Mouse (Mus musculus) midbrain, embryonic 15.5 days (tissue): ENCODE data around the gene Mfap1a. TPM values are rescaled to one million over a fixed set of nuclear protein-coding genes. Genes with fewer than 3 reads are reported as not detected.
A peak's percentile ranks its signal among the peaks of the same experiment; 100 is the strongest.

Source experiments
- ATAC-seq: fragments of 200-750 bp; cut with Nextera tagmentation; replicated peaks from 2 replicates; pipeline ENCODE4 v1.8.0; 2017; ENCODE audit warnings: moderate TSS enrichment
- H3K27ac ChIP-seq: fragments of 300-500 bp; sonication (generic); 2 replicates; pipeline ENCODE4 v1.5.1; 2015; ENCODE audit warnings: mild to moderate bottlenecking, inconsistent platforms
- H3K27me3 ChIP-seq: fragments of 300-500 bp; sonication (generic); replicated peaks from 2 replicates; pipeline ENCODE4 v1.6.1; 2015; ENCODE audit warnings: inconsistent platforms
- H3K36me3 ChIP-seq: fragments of 300-500 bp; sonication (generic); replicated peaks from 2 replicates; pipeline ENCODE4 v1.6.1; 2015; ENCODE audit warnings: inconsistent platforms
- H3K4me1 ChIP-seq: fragments of 300-500 bp; sonication (generic); 2 replicates; pipeline ENCODE4 v1.6.1; 2015; ENCODE audit warnings: inconsistent platforms
- H3K4me2 ChIP-seq: fragments of 300-500 bp; sonication (generic); 2 replicates; pipeline ENCODE4 v1.6.1; 2015; ENCODE audit warnings: inconsistent platforms, mild to moderate bottlenecking, moderate library complexity
- H3K4me3 ChIP-seq: fragments of 300-500 bp; sonication (generic); 2 replicates; pipeline ENCODE4 v1.5.1; 2015; ENCODE audit warnings: mild to moderate bottlenecking, inconsistent platforms
- H3K9ac ChIP-seq: fragments of 300-500 bp; sonication (generic); 2 replicates; pipeline ENCODE4 v1.6.1; 2015; ENCODE audit warnings: mild to moderate bottlenecking, inconsistent platforms
- H3K9me3 ChIP-seq: fragments of 300-500 bp; sonication (generic); 2 replicates; pipeline ENCODE4 v1.6.1; 2016; ENCODE audit warnings: inconsistent platforms
- WGBS: fragments of 180-500 bp; shearing (Covaris S2); methylation state at CpG from one replicate; pipeline ENCODE4 v1.1.7; 2015; ENCODE audit warnings: mixed read lengths; 5-methylcytosine and 5-hydroxymethylcytosine counted together
- microRNA-seq: library from miRNA; unstranded; fragments of <30 nt; microRNA quantifications from one replicate; pipeline ENCODE4, GENCODE M21; 2016
- polyA plus RNA-seq: library from polyadenylated mRNA; unstranded; fragments of >200 nt; fragmentation: Nextera tagmentation; extraction: Ambion mirVana; gene quantifications from 2 replicates; pipeline ENCODE4 v1.2.1, GENCODE M21; 2015

The Mfap1a gene
- polyA plus RNA-seq, 1 experiment from 2014 or later: 33.1 TPM

- Histone ChIP-seq H3K36me3 (no peaks in the 10 kb centered on the region), H3K27me3 (peaks cover 6% of the 10 kb centered on the region), H3K4me1 (peaks cover 30% of the 10 kb centered on the region), H3K27ac (no peak overlapping the region), H3K9ac (no peak overlapping the region), H3K9me3 (no peaks in the 10 kb centered on the region), H3K4me3 (no peak overlapping the region), H3K4me2 (no peak overlapping the region)
- WGBS: 91% methylated on average over 3 of the region's 3 CpGs
- ATAC-seq: no peak
Observed at GRCm38 (mm10) chr2:121447006-121447405, 59.5 kb downstream of the Mfap1a start.

DNA sequence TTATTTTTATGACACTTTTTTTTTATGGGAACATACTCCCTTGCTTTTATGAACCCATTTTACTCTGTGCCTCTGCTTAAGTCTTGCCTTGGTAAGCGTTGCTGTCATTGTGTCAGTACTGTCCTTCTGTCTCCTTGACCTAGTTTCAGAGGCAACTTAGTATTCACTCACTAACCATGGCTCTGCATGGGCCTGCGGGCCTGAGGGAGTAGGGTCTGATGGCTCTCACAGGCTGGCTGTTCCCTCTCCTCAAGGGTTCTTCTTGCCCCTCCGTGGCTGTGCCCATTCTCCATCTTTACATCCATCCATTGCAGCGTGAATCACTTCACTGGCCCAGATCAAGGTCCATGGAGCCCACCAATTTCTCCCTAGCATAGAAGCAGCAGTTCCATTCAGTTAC lies 60.0 kb downstream of the Mfap1a start:
- Histone ChIP-seq H3K4me1 (peaks cover 33% of the 10 kb centered on the region), H3K36me3 (no peaks in the 10 kb centered on the region), H3K4me3 (no peak overlapping the region), H3K27me3 (peaks cover 11% of the 10 kb centered on the region), H3K9me3 (no peaks in the 10 kb centered on the region), H3K4me2 (no peak overlapping the region), H3K9ac (no peak overlapping the region), H3K27ac (no peak overlapping the region)
- WGBS: 91% methylated on average over 4 of the region's 4 CpGs
- no peak for ATAC-seq

DNA sequence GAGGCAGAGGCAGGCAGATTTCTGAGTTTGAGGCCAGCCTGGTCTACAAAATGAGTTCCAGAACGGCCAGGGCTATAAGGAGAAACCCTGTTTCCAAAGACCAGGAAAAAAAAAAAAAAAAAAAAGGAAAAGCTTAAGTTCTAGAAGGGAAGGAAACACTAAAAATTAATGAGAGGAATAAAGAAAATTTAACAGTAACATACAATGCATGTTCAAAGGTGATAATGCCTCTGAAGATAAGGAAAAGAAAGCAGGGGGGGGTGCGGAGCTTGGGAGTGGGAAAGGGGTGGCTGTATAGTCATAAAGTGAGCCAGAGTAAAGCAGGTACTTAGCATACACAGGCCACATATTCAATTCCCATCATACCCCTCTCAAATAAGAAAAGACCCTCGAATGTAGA lies 61.3 kb downstream of the Mfap1a start:
- Histone ChIP-seq H3K9me3 (no peaks in the 10 kb centered on the region), H3K4me2 (no peak overlapping the region), H3K9ac (no peak overlapping the region), H3K4me1 (peaks cover 21% of the 10 kb centered on the region), H3K36me3 (no peaks in the 10 kb centered on the region), H3K4me3 (no peak overlapping the region), H3K27ac (no peak overlapping the region), H3K27me3 (peaks cover 16% of the 10 kb centered on the region)
- no peak for ATAC-seq
- WGBS: 89% methylated on average over 3 of the region's 3 CpGs

- H3K36me3 ChIP-seq: peaks cover 7% of the 10 kb centered on the region
- peaks cover 16% of the 10 kb centered on the region for H3K27me3 ChIP-seq
- ATAC-seq: no peak
- H3K9ac ChIP-seq: no peak within 1 kb of the TSS
- WGBS: 82% methylated on average over 1 of the region's 1 CpGs
- H3K4me2 ChIP-seq: no peak within 1 kb of the TSS
- H3K27ac ChIP-seq: no peak within 1 kb of the TSS
- no peak within 1 kb of the TSS for H3K4me3 ChIP-seq
- H3K9me3 ChIP-seq: no peaks in the 10 kb centered on the region
- peaks cover 18% of the 10 kb centered on the region for H3K4me1 ChIP-seq
Observed at GRCm38 (mm10) chr2:121444178-121444577, 62.3 kb downstream of the Mfap1a start, which contains the start of gene Ell3. TSS of gene Ell3 (minus strand) at chr2:121444278.

GRCm38 (mm10) chr2:121443068-121443349 lies 63.5 kb downstream of the Mfap1a start:
- no peak for ATAC-seq
- peaks cover 16% of the 10 kb centered on the region for H3K27me3 ChIP-seq
- H3K27ac ChIP-seq: no peak overlapping the region
- 19% methylated on average over 8 of the region's 8 CpGs for WGBS
- H3K9ac ChIP-seq: no peak overlapping the region
- H3K9me3 ChIP-seq: no peaks in the 10 kb centered on the region
- peaks cover 14% of the 10 kb centered on the region for H3K36me3 ChIP-seq
- H3K4me3 ChIP-seq: peak overlapping the region; percentile 27; the same call in 1 of the 2 replicates
- H3K4me2 ChIP-seq: peak overlapping the region; percentile 49
- H3K4me1 ChIP-seq: peaks cover 14% of the 10 kb centered on the region

DNA sequence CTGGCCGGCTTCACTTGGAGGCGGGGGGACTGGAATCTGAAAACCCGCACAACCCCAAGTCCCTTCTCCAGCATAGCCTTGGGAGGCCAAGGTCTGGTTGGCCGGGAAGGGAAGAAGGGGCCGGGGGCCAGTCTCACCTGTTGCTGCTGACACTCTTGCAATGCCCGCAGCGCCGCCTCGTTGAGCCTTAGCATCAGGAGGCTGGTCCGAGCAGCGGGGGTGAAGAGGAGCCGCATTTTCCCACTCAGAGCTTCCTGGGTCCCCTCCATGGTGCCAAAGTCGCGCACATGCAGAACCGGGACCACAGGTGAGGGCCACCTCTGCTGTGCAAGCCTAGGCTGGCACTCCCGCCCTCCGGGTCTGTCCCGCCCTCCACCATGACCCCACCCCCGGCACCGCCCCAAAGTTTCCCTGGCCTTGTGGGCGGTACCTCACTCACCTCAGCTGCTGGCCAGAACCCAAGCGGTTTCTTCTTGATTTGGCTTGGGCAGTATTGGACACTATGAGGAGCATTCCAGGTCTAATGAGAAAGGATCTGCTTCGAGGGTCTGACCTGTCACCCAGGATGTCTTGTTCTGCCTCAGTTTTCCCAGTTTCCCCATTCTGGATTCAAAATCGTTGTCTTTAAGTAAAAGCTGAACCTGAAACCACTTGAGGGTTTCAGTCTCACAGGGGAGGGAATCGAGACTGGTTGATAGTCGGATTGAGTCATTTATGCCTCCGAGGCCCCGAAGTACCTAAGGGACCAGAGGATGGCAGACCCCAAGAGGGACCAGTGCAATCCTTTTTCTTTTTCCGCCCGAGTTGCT lies 64.0 kb downstream of the Mfap1a start:
- H3K27ac ChIP-seq: no peak overlapping the region
- WGBS: 1% methylated on average over 30 of the region's 30 CpGs
- 0 out of 2 replicates have a peak, but pooled peaks have one; percentile 63 for ATAC-seq
- peaks cover 19% of the 10 kb centered on the region for H3K36me3 ChIP-seq
- H3K4me2 ChIP-seq: peak overlapping the region; percentile 49
- H3K9ac ChIP-seq: no peak overlapping the region
- peaks cover 16% of the 10 kb centered on the region for H3K27me3 ChIP-seq
- H3K4me1 ChIP-seq: peaks cover 14% of the 10 kb centered on the region
- H3K9me3 ChIP-seq: no peaks in the 10 kb centered on the region
- peak overlapping the region; percentile 27 for H3K4me3 ChIP-seq

Small RNA genes within 50 kb of the gene (microRNA-seq; reads per million reads assigned to microRNA genes)
- gene Gm22953: not detected

Other genes starting within 250 kb of the Mfap1a start
- 186 and 214 TPM in 2 replicates for gene Trp53bp1, start 235.3 kb downstream of the Mfap1a start, polyA plus RNA-seq
- 22.5 and 27.1 TPM in 2 replicates for gene Map1a, start 217.1 kb downstream of the Mfap1a start, polyA plus RNA-seq
- gene Ppip5k1, start 151.3 kb downstream of the Mfap1a start, polyA plus RNA-seq: 20.6 and 21.6 TPM in 2 replicates
- 70.6 and 75.6 TPM in 2 replicates for gene Ckmt1, start 149.0 kb downstream of the Mfap1a start, polyA plus RNA-seq
- gene Strc, start 119.5 kb downstream of the Mfap1a start, polyA plus RNA-seq: not detected in 2 replicates
- gene Pdia3, start 92.9 kb downstream of the Mfap1a start, polyA plus RNA-seq: 351 and 354 TPM in 2 replicates
- 5.9 and 7.0 TPM in 2 replicates for gene Catsper2, start 92.9 kb downstream of the Mfap1a start, polyA plus RNA-seq
- gene Ell3, start 62.4 kb downstream of the Mfap1a start, polyA plus RNA-seq: 2.2 and 3.0 TPM in 2 replicates
- gene Serf2, start 57.5 kb downstream of the Mfap1a start, polyA plus RNA-seq: 267 and 285 TPM in 2 replicates
- 106 and 112 TPM in 2 replicates for gene Hypk, start 53.4 kb downstream of the Mfap1a start, polyA plus RNA-seq
- 2.2 and 2.4 TPM in 2 replicates for gene Serinc4, start 49.9 kb downstream of the Mfap1a start, polyA plus RNA-seq
- gene Mfap1b, start 32.6 kb downstream of the Mfap1a start, polyA plus RNA-seq: 77.3 and 77.5 TPM in 2 replicates
- 4.5 and 4.8 TPM in 2 replicates for gene Wdr76, start 58 bp upstream of the Mfap1a start, polyA plus RNA-seq